Mouse (Mus musculus): Measurements from ENCODE around the gene Rps15. TPM values are rescaled to one million over a fixed set of nuclear protein-coding genes. Genes with fewer than 3 reads are reported as not detected.
A peak's percentile ranks its signal among the peaks of the same experiment; 100 is the strongest.

Rps15 gene
- polyA plus RNA-seq, 1 experiment from 2014 or later, result 723 TPM

DNA sequence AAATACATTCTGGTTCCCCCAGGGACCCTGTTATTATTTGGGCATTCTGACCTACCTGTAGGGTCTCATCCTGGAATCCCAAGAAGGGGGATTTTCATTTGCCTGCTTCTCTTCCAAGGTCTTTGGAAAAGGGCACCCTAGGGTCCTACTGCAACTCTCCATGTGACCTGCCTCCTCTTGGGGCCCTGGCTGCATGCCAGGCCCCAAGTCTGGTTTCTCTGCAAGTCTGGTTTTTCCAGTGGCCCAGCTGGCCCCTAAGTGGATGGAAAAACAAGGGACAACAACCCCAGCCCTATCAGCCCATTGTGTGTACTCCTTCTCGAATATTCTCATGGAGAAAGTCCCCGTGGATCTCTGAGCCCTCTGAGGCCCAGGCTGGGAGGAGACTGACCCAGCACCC, 38.6 kb downstream of the Rps15 start:
- Histone ChIP-seq H3K9ac (ENCODE audit: low read length) (no peak overlapping the region), H3K27me3 (ENCODE audit: control insufficient read depth, insufficient read depth, low read length) (peaks cover 35% of the 10 kb centered on the region), H3K4me3 (ENCODE audit: control insufficient read depth in 1 of 2, insufficient read depth in 1 of 2, low read depth in 1 of 2, low read length in 2 of 2) (no peak overlapping the region), H3K4me1 (ENCODE audit: control insufficient read depth in 2 of 2, insufficient read depth in 2 of 2, low read length in 2 of 2) (peaks cover 9 to 18% of the 10 kb centered on the region in 2 experiments; a peak in 3 of 4 replicates), H3K36me3 (ENCODE audit: control insufficient read depth, insufficient read depth, low read length) (no peaks in the 10 kb centered on the region), H3K9me3 (ENCODE audit: control insufficient read depth, low read length) (no peaks in the 10 kb centered on the region), H3K4me2 (ENCODE audit: low read length) (peak overlapping the region; percentile 85; the same call in 1 of the 2 replicates), H3K27ac (replicated peaks in 1 of 2; ENCODE audit: control insufficient read depth in 1 of 2, insufficient read depth in 1 of 2, low read depth in 2 of 2, low read length in 2 of 2) (no peak overlapping the region)
- 51% methylated on average over 2 of the region's 2 CpGs for WGBS
- no peak for ATAC-seq (ENCODE audit: insufficient number of reproducible peaks, insufficient read depth, low FRiP score, low read depth)

DNA sequence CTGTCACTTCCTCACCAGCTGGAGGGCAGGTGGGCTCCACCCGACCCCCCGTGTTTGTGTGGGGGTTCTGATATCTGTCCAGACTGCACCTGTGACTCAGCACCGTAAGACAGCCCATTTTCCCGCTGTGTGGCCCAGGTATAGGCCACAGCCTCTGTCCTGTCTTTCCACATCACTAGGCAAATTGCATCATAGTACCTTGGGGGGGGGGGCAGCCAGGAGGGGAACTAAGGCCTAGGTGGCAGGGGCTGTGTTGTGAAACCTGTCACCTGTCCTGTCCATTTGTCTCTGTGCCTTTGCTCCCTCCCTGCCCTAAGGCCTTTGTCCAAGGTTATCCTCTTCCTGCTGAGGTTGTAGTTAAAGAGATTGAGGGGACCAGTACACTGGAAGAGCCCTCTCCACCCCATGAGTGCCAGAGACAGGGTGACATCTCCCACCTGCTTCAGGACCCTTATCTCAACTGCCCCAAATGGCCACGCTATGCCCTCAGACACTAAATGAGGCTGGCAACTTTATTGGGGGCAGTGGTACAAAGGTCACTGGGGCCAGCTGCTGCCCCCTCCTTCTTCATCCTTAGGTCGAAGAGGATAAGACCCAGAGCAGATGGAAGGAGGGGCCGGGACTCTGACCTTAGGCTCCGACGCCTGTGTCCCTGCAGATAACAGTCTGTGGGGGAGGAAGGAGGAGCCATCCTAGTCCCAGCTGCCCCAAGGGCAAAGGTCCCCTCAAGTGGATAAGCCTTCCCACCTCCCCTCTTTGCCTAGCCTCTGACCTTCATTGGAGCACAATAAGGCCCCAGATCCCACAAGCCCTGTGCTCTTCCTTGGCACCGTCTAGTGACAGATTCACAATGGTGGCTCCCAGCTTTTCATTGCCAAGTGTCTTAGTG, 39.6 kb downstream of the Rps15 start:
- Histone ChIP-seq H3K4me2 (ENCODE audit: low read length) (no peak overlapping the region), H3K36me3 (ENCODE audit: control insufficient read depth, insufficient read depth, low read length) (no peaks in the 10 kb centered on the region), H3K4me1 (ENCODE audit: control insufficient read depth in 2 of 2, insufficient read depth in 2 of 2, low read length in 2 of 2) (peaks cover 9 to 18% of the 10 kb centered on the region in 2 experiments; a peak in 3 of 4 replicates), H3K9ac (ENCODE audit: low read length) (no peak overlapping the region), H3K27ac (replicated peaks in 1 of 2; ENCODE audit: control insufficient read depth in 1 of 2, insufficient read depth in 1 of 2, low read depth in 2 of 2, low read length in 2 of 2) (no peak overlapping the region), H3K4me3 (ENCODE audit: control insufficient read depth in 1 of 2, insufficient read depth in 1 of 2, low read depth in 1 of 2, low read length in 2 of 2) (no peak overlapping the region), H3K27me3 (ENCODE audit: control insufficient read depth, insufficient read depth, low read length) (peaks cover 41% of the 10 kb centered on the region), H3K9me3 (ENCODE audit: control insufficient read depth, low read length) (no peaks in the 10 kb centered on the region)
- ATAC-seq (ENCODE audit: insufficient number of reproducible peaks, insufficient read depth, low FRiP score, low read depth), result no peak
- 53% methylated on average over 10 of the region's 10 CpGs for WGBS

- Histone ChIP-seq H3K4me1 (ENCODE audit: control insufficient read depth in 2 of 2, insufficient read depth in 2 of 2, low read length in 2 of 2) (peaks cover 9 to 18% of the 10 kb centered on the region in 2 experiments; a peak in 3 of 4 replicates), H3K4me2 (ENCODE audit: low read length) (no peak overlapping the region), H3K27me3 (ENCODE audit: control insufficient read depth, insufficient read depth, low read length) (peaks cover 41% of the 10 kb centered on the region), H3K36me3 (ENCODE audit: control insufficient read depth, insufficient read depth, low read length) (no peaks in the 10 kb centered on the region), H3K9ac (ENCODE audit: low read length) (no peak overlapping the region), H3K9me3 (ENCODE audit: control insufficient read depth, low read length) (no peaks in the 10 kb centered on the region), H3K27ac (replicated peaks in 1 of 2; ENCODE audit: control insufficient read depth in 1 of 2, insufficient read depth in 1 of 2, low read depth in 2 of 2, low read length in 2 of 2) (no peak overlapping the region), H3K4me3 (ENCODE audit: control insufficient read depth in 1 of 2, insufficient read depth in 1 of 2, low read depth in 1 of 2, low read length in 2 of 2) (no peak overlapping the region)
- 81% methylated on average over 5 of the region's 5 CpGs for WGBS
- ATAC-seq (ENCODE audit: insufficient number of reproducible peaks, insufficient read depth, low FRiP score, low read depth), result no peak
These were observed 40.3 kb downstream of the Rps15 start for GRCm38 (mm10) chr10:80332525-80332989.

GRCm38 (mm10) chr10:80336263-80336662, 44.0 kb downstream of the Rps15 start:
- WGBS, result 84% methylated on average over 12 of the region's 12 CpGs

GRCm38 (mm10) chr10:80339941-80340750, 47.9 kb downstream of the Rps15 start:
- H3K27ac ChIP-seq (replicated peaks in 1 of 2; ENCODE audit: control insufficient read depth in 1 of 2, insufficient read depth in 1 of 2, low read depth in 2 of 2, low read length in 2 of 2), result no peak overlapping the region
- ATAC-seq (ENCODE audit: insufficient number of reproducible peaks, insufficient read depth, low FRiP score, low read depth), result no peak
- no peak overlapping the region for H3K9ac ChIP-seq (ENCODE audit: low read length)
- 23% methylated on average over 19 of the region's 19 CpGs for WGBS
- no peaks in the 10 kb centered on the region for H3K36me3 ChIP-seq (ENCODE audit: control insufficient read depth, insufficient read depth, low read length)
- peaks cover 7 to 31% of the 10 kb centered on the region in 2 experiments; a peak in 3 of 4 replicates for H3K4me1 ChIP-seq (ENCODE audit: control insufficient read depth in 2 of 2, insufficient read depth in 2 of 2, low read length in 2 of 2)
- no peak overlapping the region for H3K4me2 ChIP-seq (ENCODE audit: low read length)
- no peak overlapping the region for H3K4me3 ChIP-seq (ENCODE audit: control insufficient read depth in 1 of 2, insufficient read depth in 1 of 2, low read depth in 1 of 2, low read length in 2 of 2)
- H3K9me3 ChIP-seq (ENCODE audit: control insufficient read depth, low read length), result no peaks in the 10 kb centered on the region
- H3K27me3 ChIP-seq (ENCODE audit: control insufficient read depth, insufficient read depth, low read length), result peaks cover 63% of the 10 kb centered on the region

More at GRCm38 (mm10) chr10:80336263-80336662, 44.0 kb downstream of the Rps15 start:
- Histone ChIP-seq H3K9me3 (ENCODE audit: control insufficient read depth, low read length) (no peaks in the 10 kb centered on the region), H3K27ac (replicated peaks in 1 of 2; ENCODE audit: control insufficient read depth in 1 of 2, insufficient read depth in 1 of 2, low read depth in 2 of 2, low read length in 2 of 2) (no peak overlapping the region), H3K4me2 (ENCODE audit: low read length) (no peak overlapping the region), H3K4me1 (ENCODE audit: control insufficient read depth in 2 of 2, insufficient read depth in 2 of 2, low read length in 2 of 2) (no peaks in the 10 kb centered on the region), H3K36me3 (ENCODE audit: control insufficient read depth, insufficient read depth, low read length) (no peaks in the 10 kb centered on the region), H3K4me3 (ENCODE audit: control insufficient read depth in 1 of 2, insufficient read depth in 1 of 2, low read depth in 1 of 2, low read length in 2 of 2) (no peak overlapping the region), H3K9ac (ENCODE audit: low read length) (no peak overlapping the region), H3K27me3 (ENCODE audit: control insufficient read depth, insufficient read depth, low read length) (peaks cover 48% of the 10 kb centered on the region)
- no peak for ATAC-seq (ENCODE audit: insufficient number of reproducible peaks, insufficient read depth, low FRiP score, low read depth)

DNA sequence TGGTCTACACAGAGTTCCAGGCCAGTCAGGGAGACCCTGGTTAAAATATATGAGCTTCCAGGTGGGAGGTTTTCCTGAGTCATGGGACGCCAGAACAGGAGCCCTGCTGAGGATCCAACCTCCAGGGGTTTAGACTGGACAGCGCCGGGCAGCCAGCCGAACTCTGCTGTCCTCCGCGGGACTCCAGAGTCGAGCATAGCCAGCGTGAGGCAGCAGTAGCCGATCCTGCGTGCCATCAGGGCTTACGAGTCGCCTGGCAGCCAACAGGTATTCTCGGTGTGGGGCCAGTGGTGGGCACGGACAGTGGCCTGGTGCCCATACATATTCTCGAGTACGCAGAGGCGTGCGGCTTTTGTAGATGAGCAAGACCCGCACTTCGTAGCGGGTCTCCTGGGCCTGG, 48.8 kb downstream of the Rps15 start:
- H3K27ac ChIP-seq (replicated peaks in 1 of 2; ENCODE audit: control insufficient read depth in 1 of 2, insufficient read depth in 1 of 2, low read depth in 2 of 2, low read length in 2 of 2), result no peak overlapping the region
- H3K9me3 ChIP-seq (ENCODE audit: control insufficient read depth, low read length), result no peaks in the 10 kb centered on the region
- H3K4me1 ChIP-seq (ENCODE audit: control insufficient read depth in 2 of 2, insufficient read depth in 2 of 2, low read length in 2 of 2), result peaks cover 7 to 35% of the 10 kb centered on the region in 2 experiments; a peak in 3 of 4 replicates
- no peak overlapping the region for H3K9ac ChIP-seq (ENCODE audit: low read length)
- no peak overlapping the region for H3K4me2 ChIP-seq (ENCODE audit: low read length)
- H3K27me3 ChIP-seq (ENCODE audit: control insufficient read depth, insufficient read depth, low read length), result peaks cover 65% of the 10 kb centered on the region
- no peak overlapping the region for H3K4me3 ChIP-seq (ENCODE audit: control insufficient read depth in 1 of 2, insufficient read depth in 1 of 2, low read depth in 1 of 2, low read length in 2 of 2)
- H3K36me3 ChIP-seq (ENCODE audit: control insufficient read depth, insufficient read depth, low read length), result no peaks in the 10 kb centered on the region
- WGBS, result 24% methylated on average over 21 of the region's 21 CpGs
- no peak for ATAC-seq (ENCODE audit: insufficient number of reproducible peaks, insufficient read depth, low FRiP score, low read depth)

DNA sequence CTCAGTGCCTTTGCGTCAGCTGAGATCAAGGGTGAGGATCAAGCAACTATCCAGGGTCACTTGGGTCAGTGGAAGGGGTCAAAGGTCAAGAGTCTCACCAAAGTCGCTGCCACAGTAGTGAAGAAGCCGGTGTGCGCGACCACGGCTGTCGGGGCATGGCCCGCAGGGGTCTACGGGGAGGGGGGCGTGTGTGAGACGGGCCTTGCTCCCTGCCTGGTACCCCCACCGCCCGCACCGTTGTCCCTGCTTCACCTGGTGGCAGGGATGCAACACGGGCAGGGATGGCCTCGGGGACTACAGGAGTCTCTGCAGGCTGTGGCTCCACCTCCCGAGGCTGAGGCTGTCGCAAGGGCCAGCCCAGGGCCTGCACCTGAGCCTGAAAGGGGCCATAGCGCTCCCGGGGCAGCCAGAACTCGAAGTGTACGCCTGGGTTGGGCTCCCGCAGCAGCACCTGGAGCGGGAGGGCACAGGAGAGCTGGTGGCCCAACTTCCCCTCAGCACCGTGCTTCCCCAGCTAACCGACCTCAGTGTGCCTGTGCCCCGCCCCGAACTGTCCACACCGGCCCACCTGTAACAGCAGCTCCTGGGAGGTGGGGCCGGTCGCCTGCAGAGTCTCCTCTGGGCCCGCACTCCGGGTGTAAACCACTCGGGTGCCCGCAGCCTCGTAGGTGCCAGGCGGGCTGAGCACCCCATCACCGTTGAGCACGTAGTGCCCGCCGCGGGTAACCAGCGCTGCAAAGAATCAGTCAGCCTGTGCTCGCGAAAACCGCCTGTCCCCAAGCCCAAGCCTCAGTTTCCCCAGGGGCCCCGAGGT, 49.4 kb downstream of the Rps15 start:
- no peak for ATAC-seq (ENCODE audit: insufficient number of reproducible peaks, insufficient read depth, low FRiP score, low read depth)
- Histone ChIP-seq H3K4me2 (ENCODE audit: low read length) (peak overlapping the region; percentile 59), H3K9me3 (ENCODE audit: control insufficient read depth, low read length) (no peaks in the 10 kb centered on the region), H3K27ac (replicated peaks in 1 of 2; ENCODE audit: control insufficient read depth in 1 of 2, insufficient read depth in 1 of 2, low read depth in 2 of 2, low read length in 2 of 2) (no peak overlapping the region), H3K4me3 (ENCODE audit: control insufficient read depth in 1 of 2, insufficient read depth in 1 of 2, low read depth in 1 of 2, low read length in 2 of 2) (peak overlapping the region in 1 of 2 experiments; percentile 27; a peak in 2 of 4 replicates), H3K36me3 (ENCODE audit: control insufficient read depth, insufficient read depth, low read length) (no peaks in the 10 kb centered on the region), H3K27me3 (ENCODE audit: control insufficient read depth, insufficient read depth, low read length) (peaks cover 64% of the 10 kb centered on the region), H3K4me1 (ENCODE audit: control insufficient read depth in 2 of 2, insufficient read depth in 2 of 2, low read length in 2 of 2) (peaks cover 7 to 35% of the 10 kb centered on the region in 2 experiments; a peak in 3 of 4 replicates), H3K9ac (ENCODE audit: low read length) (no peak overlapping the region)
- WGBS, result 6% methylated on average over 47 of the region's 47 CpGs

Measured in heart, embryonic 14.5 days (tissue).